Mouse (Mus musculus) kidney, adult 9 months (tissue): ENCODE data around the gene Dusp16.

Experiments used
- DNase-seq: peaks from one replicate; pipeline ENCODE4 v3.0.0; 2022

The Dusp16 gene

GRCm38 (mm10) chr6:134791251-134792118 lies 940 bp downstream of the Dusp16 start:
- peak; percentile 70 for DNase-seq

GRCm38 (mm10) chr6:134789100-134789499 lies 3.3 kb downstream of the Dusp16 start:
- DNase-seq, result no peak

GRCm38 (mm10) chr6:134786426-134786825 lies 6.0 kb downstream of the Dusp16 start:
- DNase-seq, result no peak

- no peak for DNase-seq
Measured at GRCm38 (mm10) chr6:134782900-134783299, 9.5 kb downstream of the Dusp16 start.

GRCm38 (mm10) chr6:134781494-134781913 lies 10.9 kb downstream of the Dusp16 start:
- no peak for DNase-seq

GRCm38 (mm10) chr6:134780024-134780423 lies 12.4 kb downstream of the Dusp16 start:
- DNase-seq, result no peak

- peak; percentile 33 for DNase-seq
Measured at GRCm38 (mm10) chr6:134773961-134774360, 18.5 kb downstream of the Dusp16 start.

- no peak for DNase-seq
Measured at GRCm38 (mm10) chr6:134773292-134773893, 19.0 kb downstream of the Dusp16 start.

GRCm38 (mm10) chr6:134770339-134770738 lies 22.1 kb downstream of the Dusp16 start:
- no peak for DNase-seq

- DNase-seq, result no peak
Measured at GRCm38 (mm10) chr6:134764441-134765061, 27.9 kb downstream of the Dusp16 start.

GRCm38 (mm10) chr6:134763436-134763835 lies 29.0 kb downstream of the Dusp16 start:
- DNase-seq, result no peak

GRCm38 (mm10) chr6:134761808-134762207 lies 30.6 kb downstream of the Dusp16 start:
- no peak for DNase-seq

GRCm38 (mm10) chr6:134760926-134761544 lies 31.4 kb downstream of the Dusp16 start:
- DNase-seq, result no peak

- DNase-seq, result no peak
Measured at GRCm38 (mm10) chr6:134756058-134756457, 36.4 kb downstream of the Dusp16 start.

GRCm38 (mm10) chr6:134753858-134754257 lies 38.6 kb downstream of the Dusp16 start:
- no peak for DNase-seq

GRCm38 (mm10) chr6:134753412-134753811 lies 39.0 kb downstream of the Dusp16 start:
- no peak for DNase-seq

GRCm38 (mm10) chr6:134751883-134752647 lies 40.4 kb downstream of the Dusp16 start:
- no peak for DNase-seq

- no peak for DNase-seq
Measured at GRCm38 (mm10) chr6:134751087-134751486, 41.3 kb downstream of the Dusp16 start.

GRCm38 (mm10) chr6:134748126-134748525 lies 44.3 kb downstream of the Dusp16 start:
- DNase-seq, result no peak

GRCm38 (mm10) chr6:134745876-134746275 lies 46.5 kb downstream of the Dusp16 start:
- DNase-seq, result no peak

- peak; percentile 38 for DNase-seq
Measured at GRCm38 (mm10) chr6:134743568-134743967, 48.9 kb downstream of the Dusp16 start.

- DNase-seq, result peak; percentile 86
Measured at GRCm38 (mm10) chr6:134736853-134737252, 55.6 kb downstream of the Dusp16 start.
